Mouse (Mus musculus): Measurements from ENCODE around the gene Ntrk2.

Gene Ntrk2

DNA sequence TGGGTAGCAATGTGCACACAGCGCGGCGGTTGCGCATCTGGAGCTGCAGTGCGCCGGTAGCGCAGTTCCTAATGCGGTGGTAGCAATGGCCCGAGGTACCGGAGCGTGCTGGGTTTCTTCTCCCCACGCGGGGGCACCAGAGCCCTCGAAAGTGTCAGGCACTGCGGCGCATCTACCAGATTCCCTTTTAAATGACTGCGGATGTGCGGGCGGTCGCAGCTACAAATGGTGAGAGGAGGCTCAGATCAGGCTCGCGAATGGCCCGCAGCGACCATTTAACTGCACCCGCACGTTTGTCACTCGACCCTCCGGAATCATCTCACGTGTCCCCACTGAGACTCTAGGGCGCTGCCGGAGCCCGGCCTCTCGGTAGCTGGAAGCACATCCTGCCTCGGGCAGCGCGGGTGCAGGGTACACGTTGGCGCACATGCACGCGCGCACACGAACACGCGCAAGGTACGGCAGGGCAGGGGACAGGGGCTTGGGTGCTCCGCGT is at the start of gene Ntrk2:
TSS of gene Ntrk2 (plus strand) at position 173 of the 496 bp plus-strand sequence.
- CTCF ChIA-PET: no interaction called here

DNA sequence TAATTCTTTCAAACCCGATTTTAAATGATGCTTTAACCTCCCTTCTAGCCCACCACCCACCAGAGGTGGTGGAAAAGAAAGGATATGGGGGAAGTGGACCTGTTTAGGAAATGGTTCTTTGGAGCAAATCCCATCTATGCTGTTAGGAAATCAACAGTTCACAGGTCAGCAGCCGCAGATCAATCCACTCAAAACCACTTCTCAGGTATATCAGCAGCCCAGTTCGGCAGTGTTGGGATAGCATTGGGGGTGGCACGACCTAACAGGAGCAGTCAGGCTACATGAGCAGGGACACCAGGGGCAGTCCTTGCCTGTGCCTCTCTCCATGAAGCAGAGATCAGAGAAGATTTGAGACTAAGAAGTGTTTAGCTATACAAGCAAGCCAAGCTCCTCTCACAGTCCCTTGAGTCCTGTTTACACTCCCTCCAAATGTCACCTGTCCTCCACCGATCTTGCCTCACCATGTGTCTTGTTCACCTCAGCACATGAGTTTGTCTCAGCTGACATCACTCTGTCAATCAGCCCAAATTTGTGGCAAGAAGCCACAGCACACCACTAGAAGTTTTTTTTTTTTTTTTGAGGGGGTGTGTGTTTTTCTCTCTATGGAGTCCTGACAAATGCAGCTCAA is 45.3 kb upstream of the Ntrk2 start:
- CTCF ChIA-PET: no interaction called here

DNA sequence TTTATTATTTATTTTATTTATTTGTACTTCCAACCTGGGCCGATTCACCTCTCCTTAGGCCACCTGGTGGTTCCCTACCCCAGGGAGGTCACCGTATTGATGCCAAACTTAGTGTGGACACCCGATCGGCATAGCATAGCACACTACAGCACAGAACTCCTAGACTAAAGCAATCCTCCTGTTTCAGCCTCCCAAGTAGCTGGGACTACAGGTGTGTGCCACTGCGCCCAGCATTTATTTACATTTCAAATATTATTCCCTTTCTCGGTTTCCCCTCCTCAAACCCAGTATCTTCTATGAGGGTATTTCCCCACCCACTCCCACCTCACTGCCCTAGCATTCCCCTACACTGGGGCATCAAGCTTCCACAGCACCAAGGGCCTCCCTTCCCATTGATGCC is 38.1 kb upstream of the Ntrk2 start:
- CTCF ChIA-PET: no interaction called here

DNA sequence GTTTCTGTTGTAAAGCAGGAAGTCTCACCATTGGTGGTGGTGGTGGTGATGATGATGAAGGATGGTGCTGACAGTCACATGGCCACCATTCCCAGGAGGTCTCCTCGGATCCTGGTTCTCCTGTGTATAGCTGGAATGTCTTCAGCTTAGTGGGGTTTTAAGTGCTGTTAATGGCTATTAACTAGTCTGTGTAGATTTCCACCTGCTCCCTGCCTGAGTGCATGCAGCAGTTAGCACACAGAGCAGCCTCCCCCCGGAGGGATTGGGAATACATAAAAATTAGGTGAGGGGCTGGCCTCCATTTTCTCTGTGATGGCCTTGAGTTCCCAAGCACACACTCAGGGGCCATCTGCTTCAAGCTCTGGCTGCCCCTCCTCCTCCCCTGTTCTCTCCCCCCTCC is 36.9 kb upstream of the Ntrk2 start:
- CTCF ChIA-PET: no interaction called here

DNA sequence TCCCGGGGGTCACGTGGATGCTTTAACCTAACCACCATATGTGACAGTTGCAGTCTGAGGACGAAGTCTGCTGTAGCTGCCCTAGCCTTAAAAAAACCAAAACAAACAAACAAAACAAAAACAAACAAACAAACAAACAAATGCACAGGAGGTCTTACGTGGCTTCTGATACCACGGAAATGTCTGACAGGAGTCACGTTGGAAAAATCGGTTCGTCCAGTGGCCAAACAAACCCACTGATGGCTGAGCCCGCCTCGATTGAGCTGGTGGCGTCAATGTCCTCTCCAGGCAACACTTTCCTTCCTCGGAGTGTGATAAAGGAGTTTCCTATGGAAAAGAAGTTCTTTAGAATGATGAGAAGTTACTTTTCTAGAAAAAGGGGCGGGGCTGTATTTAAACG is 27.1 kb upstream of the Ntrk2 start:
- CTCF ChIA-PET: no interaction called here

DNA sequence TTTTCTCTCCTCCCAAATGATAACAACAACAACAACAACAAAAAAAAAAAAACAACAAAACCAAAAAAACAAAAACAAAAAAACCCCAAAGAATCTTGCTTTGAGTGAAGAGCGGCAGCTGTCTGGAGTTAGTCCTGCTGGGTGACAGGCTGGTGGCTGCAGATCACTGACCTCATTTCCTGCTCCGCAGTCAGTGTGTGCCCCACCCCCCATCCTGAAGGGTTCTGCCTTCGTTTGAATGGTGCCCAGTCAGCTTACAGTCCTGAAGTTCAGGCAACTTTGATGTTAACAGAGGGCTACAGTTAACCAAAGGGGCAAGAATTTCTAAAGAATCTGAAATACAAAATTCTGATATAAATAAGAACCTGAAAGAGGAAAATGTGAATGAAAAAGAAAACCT is 19.9 kb upstream of the Ntrk2 start:
- CTCF ChIA-PET: no interaction called here

DNA sequence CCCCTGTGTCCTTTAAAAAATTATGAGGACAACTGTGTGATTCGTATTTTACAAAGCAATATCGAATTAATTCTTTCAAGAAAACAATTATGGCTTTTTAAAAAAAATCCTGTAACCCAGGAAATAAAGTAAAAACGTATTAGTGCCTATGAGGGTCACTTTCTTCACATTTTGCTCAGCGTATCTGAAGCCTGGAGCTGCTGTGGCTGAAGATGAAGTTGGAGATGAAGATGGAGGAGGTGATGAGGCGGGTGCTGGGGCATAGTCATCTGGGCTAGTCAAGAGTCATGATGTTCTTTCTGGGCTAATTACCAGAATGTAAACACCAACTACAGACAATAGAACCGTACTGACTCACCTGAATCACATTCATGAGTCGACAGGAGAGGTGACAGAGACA is 15.6 kb upstream of the Ntrk2 start:
- CTCF ChIA-PET: no interaction called here

DNA sequence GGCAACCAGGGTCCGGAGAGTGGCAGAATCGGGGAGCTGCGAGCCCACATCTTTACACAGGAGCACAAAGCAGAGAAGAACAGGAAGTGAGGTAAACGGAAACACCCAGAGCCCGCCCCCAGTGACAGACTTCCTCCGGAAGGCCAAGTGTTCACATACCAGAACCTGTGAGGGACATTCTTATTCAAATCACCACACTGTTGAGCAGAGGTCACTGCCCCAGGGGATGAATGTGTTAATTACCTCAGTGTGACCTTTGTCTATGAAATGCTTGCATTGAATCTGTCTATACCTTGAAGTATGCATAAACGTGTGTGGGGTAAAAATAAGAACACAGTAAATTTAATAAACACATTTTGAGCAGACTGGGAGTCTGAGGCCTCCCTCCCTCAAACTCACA is 9.0 kb upstream of the Ntrk2 start:
- CTCF ChIA-PET: no interaction called here

DNA sequence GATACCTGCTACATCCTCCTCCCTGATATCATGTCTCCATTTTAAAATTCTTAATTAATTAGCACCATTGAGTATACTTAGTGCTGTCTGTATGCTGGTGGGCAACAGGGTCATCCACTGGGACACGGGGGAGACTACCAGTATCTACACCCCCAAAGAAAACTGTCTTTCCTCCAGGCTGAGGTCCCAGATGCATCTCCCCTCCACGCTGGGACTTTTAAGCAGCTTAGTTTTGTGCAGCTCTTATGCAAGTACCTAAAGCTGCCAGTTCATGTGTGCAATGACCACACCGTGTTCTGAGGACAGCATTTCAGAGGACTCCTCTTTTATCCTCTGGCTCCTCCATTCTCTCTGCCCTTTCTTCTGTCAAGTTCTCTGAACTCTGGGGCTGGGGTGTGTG is 5.1 kb upstream of the Ntrk2 start:
- CTCF ChIA-PET: no interaction called here

DNA sequence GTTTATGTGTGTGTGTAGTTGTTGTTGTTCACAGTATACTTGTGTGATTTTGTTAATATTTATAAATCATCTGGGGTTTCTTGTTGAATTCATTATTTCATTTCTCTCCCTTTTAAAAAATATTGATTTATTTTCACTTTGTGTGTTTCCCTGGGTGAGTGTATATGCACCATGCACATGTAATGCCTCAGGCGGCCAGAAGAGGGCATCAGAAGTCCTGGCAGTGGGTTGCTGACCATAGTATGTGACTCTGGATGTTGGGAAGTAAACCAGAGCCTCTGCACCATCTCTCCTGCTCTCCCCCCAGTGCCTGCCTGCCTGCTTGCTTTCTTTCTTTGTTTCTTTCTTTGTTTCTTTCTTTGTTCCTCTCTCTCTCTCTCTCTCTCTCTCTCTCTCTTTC is 2.5 kb upstream of the Ntrk2 start:
- CTCF ChIA-PET: no interaction called here

DNA sequence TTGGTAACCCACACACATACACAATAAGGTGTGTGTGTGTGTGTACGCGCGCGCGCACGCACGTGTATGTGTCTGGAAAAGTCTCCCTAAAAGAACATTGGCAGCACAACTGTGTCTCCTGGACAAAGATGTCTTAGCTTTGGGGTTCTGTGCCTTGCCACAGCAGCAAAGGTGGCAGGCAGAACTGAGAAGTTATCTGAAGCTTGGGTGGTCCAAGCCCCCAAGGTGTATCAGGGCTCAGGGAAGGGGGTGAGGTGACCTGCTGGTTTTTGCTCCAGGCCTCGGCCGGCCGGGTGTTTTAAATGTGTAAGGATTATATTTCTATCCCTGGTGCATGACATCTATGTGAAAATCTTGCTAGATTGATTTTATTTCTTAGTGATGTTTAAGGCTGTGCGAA is 536 bp upstream of the Ntrk2 start:
- CTCF ChIA-PET: no interaction called here

DNA sequence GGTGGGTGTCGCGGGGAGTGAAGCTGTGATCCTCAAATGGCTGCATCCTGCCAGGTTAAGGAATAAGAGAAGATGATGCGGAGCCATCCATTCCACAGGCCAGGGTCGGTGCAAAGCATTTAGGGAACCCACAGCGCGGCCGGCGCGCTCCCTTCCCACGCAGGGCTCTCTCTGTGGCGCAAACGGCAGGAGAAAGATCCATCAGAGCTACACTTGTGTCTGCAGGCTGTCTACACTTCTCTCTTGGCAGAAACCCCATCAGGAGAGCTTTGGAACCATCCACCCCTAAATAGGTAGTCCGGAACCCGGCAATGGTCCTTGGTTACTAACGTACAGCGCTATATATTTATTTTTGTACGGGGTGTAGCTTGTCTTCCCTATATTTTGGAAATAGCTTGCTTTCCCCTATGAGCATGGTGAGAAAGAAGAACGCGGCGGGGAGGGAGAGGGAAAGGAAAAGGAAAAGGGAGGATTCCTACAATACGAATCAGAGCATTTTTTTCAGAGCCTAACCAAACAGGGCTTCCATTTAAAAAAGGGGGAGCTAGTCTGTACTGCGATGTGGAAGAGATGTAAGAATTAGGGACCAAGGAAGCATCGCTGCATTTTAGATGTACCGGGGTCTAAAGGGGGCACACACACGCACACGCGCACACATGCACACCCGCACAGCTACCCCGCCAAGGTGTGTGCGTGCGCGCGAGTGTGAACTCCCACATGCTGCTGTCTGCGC is 693 bp downstream of the Ntrk2 start:
- CTCF ChIA-PET: no interaction called here

DNA sequence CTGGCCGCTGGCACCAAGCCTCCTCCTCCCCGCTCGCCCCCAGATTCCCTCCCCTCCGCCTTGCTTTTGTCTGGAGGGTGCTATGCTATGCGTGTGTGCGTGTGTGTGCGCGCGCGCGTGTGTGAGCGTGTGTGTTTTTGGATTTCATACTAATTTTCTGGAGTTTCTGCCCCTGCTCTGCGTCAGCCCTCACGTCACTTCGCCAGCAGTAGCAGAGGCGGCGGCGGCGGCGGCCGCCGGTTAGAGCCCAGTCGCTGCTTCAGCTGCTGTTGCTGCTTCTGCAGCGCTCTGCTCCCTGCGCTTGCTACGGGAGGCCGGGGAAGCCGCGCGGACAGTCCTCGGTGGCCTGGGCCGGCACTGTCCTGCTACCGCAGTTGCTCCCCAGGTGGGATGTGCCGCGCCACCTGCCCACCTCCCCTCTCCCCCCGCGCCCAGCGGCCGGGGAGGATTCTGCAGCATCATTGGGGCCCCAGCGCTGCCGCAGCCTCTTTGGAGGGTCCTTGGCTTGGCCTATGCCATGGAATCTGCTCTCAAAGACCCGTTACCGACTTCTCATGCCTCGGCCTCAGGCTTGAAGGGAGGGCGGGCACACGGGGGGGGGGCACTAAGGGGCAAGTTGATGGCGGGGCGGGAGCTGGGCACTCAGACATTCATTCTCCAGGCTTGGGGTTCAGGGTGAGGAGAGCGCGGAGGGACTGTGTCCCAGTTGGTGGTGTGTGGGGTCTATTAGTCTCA is 1.4 kb downstream of the Ntrk2 start:
- CTCF ChIA-PET: no interaction called here

DNA sequence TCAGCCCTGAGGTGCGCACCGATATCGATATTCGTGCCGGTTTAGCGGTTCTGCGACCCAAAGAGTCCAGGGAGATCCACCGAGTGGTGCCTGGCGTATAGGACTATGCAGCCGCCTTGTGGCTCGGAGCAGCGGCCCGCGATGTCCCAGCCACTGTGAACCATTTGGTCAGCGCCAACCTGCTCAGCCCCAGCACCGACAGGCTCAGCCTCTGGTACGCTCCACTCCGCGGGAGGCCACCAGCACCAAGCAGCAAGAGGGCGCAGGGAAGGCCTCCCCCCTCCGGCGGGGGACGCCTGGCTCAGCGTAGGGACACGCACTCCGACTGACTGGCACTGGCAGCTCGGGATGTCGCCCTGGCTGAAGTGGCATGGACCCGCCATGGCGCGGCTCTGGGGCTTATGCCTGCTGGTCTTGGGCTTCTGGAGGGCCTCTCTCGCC is 2.0 kb downstream of the Ntrk2 start:
- CTCF ChIA-PET: no interaction called here

DNA sequence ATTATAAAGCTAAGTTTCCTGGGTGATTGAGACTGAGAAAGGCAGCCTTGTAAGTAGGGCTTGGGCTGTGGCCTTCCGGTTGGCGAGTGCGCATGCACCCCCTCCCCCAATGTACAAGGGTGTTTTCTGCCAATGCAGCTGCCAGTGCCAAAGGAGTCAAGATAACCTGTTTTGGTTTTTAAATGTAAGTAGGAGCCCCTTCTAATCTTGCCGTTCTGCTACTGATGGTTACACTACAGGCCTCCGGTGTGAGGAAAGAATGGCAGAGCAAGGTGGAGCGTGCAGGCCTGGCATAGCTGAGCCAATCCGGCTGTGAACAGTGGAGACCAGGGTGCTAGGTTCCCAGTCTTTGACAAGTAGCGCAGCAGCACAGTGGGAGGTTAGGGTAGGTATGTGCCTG is 3.6 kb downstream of the Ntrk2 start:
- CTCF ChIA-PET: no interaction called here

DNA sequence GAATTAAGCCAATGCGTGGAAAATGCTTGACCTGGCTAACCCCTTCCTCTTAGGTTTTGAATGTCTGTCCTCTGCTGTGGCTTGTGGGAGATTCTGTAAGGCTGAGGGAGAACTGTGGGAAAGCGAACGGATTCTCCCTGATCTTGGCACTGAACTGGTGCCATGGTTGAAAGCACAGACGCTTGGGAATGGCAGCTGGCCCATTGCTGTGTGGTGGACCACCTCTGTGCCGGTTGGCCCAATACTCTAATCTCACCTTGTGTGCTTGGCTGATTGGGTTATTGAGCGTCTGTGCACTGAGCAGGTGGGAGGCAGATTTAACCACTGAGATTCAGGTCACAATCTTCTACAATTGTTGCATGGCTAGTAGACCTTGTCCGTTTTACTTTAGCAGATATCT is 18.4 kb downstream of the Ntrk2 start:
- CTCF ChIA-PET: no interaction called here

DNA sequence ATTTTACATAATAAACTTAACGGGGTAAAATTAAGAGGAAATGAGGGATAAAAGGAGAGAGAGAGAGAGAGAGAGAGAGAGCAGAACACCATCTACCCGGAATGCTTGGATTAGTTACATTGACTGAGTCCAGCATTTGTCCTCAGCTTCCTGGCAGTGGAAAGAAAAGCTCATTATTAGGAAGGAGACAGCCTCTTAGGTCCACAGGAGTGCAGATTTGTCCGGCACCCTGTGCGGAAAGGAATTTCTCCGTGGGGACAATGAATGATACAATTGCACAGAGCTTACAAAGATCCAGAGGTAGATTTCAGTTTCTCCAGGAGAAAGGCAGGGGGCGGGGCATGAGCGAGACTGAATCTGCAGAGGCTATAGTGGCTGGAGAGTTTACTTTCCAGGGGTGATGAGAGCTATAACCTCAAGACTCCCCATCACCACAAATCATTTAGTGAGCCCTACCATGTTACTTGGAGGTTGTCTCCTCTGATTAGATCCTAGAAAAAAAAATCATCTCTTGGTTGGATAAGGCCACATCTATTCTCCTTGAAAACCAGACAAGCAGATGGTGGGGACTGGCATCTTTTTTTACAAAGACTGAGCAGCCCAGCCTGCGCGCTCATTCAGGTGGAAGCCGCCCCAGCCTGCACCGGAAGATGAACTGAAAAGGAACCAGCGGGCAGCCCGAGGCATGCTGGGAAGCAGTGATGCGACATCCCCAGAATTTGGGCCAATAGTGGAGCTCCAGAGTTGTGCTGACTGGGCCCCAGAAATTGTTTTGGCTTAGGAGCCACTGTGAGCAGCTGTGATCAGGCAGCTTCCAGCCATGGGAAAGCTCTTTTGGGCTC is 20.2 kb downstream of the Ntrk2 start:
- CTCF ChIA-PET: no interaction called here

DNA sequence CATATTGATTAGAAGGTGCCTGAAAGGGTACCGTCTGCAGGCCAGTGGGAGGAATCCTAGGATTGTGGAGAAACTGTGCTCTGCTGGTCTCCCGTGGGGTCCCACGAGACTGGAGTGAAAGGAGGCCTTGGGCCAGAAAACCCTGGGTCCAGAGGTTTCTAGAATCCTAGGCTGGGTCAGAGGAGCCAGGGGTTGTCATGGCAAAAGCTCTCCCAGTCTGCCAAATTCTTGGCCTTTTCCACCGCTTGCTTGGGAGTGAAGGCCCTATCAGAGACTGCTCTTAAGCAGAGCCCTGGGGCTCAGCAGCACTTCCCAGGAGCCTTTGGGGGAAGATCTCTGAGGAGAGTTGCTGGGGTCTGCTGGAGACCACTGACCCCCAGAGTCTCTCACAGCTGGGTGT is 25.6 kb downstream of the Ntrk2 start:
- CTCF ChIA-PET: no interaction called here

DNA sequence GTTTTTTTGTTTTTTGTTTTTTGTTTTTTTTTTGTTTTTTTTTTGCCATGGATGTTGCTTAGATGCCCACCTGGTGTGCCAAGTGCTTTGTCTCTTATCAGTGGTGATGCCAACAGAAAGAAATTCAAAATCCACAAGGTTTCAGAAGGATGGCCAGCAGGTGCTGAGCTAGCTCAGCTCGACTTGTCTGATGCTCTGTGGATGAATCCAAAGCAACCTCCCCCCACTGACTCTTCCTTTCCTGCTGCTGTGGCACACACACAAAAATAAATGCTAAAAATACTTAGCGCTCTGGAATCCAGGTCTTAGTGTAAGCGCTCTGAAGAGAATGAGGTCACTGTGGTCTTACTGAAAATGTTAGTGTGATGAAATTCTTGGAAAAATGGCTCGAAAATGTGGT is 28.4 kb downstream of the Ntrk2 start:
- CTCF ChIA-PET: no interaction called here

DNA sequence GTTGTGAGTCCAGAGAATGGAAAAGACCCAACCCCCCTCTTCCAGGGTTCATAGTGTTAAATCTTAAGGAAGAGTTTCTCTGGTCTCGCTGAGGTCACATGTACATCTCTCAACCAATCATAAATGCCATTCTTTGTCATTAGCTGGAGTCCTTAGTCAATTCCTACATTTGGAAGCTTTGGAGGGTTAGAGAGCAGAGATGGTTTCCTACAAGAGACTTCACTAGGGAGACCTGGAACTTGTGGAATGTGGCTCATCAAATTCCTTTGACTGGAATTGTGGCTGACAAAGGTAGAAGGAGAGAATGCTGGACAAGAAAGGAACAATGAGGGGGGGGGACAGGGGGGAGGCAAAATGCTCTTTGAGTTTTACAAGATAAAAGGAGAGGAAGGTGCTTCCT is 30.5 kb downstream of the Ntrk2 start:
- CTCF ChIA-PET: no interaction called here

DNA sequence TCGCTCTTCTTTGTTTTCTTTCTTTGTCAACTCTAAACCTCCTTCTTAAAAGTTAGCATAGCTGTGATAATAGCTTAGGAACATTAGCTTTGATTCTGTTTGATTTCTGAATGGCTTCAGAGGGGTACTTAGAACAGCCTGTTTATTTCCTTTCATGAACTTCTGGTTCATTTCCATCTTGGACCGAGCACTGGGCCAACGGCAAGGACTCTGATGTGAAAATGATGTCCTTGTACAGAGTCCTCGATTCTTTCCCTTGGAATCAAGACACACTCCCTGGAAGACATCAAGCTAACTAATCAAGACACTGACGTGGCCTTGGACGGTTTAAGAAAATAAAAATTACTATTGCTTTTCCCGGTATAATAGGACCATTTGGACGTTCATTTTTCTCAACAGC is 31.7 kb downstream of the Ntrk2 start:
- CTCF ChIA-PET: no interaction called here

DNA sequence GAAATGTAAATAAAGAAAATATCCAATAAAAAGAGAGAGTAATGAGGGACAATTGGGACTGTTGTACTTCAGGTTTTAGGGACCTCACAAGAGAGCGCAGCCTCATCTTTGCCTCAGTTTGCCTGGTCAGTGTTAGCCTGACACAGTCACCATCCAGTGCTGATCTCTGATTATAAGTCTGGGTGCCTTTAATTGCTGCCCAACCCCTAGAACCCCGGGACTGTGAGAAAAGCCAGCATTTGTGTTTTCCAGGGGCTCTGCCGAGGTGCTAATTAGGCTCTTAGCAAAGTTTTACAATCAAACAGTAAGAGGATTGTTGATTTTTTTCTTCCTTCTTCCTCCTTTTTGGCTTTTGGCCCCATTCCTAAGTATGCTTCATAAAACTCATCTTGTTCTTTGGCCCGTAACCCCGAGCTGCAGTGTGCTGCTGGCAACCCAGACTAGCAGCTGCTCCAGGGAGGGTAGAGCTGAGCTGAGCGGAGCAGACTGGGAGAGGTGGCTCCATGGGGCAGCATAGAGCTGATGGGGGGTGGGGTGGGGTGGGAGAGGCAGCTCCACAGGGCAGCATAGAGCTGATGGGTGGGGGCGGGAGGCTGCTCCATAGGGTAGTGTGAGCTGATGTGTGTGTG is 34.5 kb downstream of the Ntrk2 start:
- CTCF ChIA-PET: no interaction called here

All from spleen, embryonic (tissue).